Mouse (Mus musculus) forebrain, embryonic 14.5 days (tissue): Measurements from ENCODE around the gene Mxi1. TPM values are rescaled to one million over a fixed set of nuclear protein-coding genes. Genes with fewer than 3 reads are reported as not detected.

Experiments
- ATAC-seq: fragments of 200-750 bp; cut with Nextera tagmentation; 2 replicates; pipeline ENCODE4 v1.8.0; 2017; ENCODE audit warnings: mild to moderate bottlenecking, moderate library complexity
- DNase-seq: peaks from one replicate; pipeline ENCODE4 v3.0.0-alpha.2; 2015; ENCODE audit warnings: low spot score
- H3K27ac ChIP-seq: fragments of 300-500 bp; sonication (generic); 2 replicates; pipeline ENCODE4 v1.5.1; 2014; ENCODE audit warnings: low read depth, mild to moderate bottlenecking, control low read depth, low read length, moderate library complexity
- H3K27me3 ChIP-seq: fragments of 300-500 bp; sonication (generic); replicated peaks from 2 replicates; pipeline ENCODE4 v1.6.1; 2014; ENCODE audit warnings: low read length, control low read depth, mixed read lengths; ENCODE audit not compliant: control insufficient read depth, insufficient read depth
- H3K36me3 ChIP-seq: fragments of 300-500 bp; sonication (generic); 2 replicates; pipeline ENCODE4 v1.6.1; 2014; ENCODE audit warnings: low read length, control low read depth; ENCODE audit not compliant: control insufficient read depth, insufficient read depth
- H3K4me1 ChIP-seq: fragments of 300-500 bp; sonication (generic); 2 replicates; pipeline ENCODE4 v1.6.1; 2014; ENCODE audit warnings: antibody characterized with exemption, low read length, control low read depth; ENCODE audit not compliant: control insufficient read depth, insufficient read depth
- H3K4me2 ChIP-seq: fragments of 300-500 bp; sonication (generic); 2 replicates; pipeline ENCODE4 v1.6.1; 2014; ENCODE audit warnings: mild to moderate bottlenecking, control low read depth, low read length
- H3K4me3 ChIP-seq: fragments of 300-500 bp; sonication (generic); 2 replicates; pipeline ENCODE4 v1.5.1; 2014; ENCODE audit warnings: low read depth, low read length, control low read depth
- H3K9ac ChIP-seq: fragments of 300-500 bp; sonication (generic); 2 replicates; pipeline ENCODE4 v1.6.1; 2014; ENCODE audit warnings: mild to moderate bottlenecking, low read length, control low read depth, moderate library complexity
- H3K9me3 ChIP-seq: fragments of 300-500 bp; sonication (generic); replicated peaks from 2 replicates; pipeline ENCODE4 v1.6.1; 2016; ENCODE audit warnings: low read length, control low read depth, mixed read lengths; ENCODE audit not compliant: control insufficient read depth
- WGBS: fragments of 180-500 bp; shearing (Covaris S2); extraction: QIAGEN DNeasy Blood & Tissue Kit; methylation state at CpG from one replicate; pipeline ENCODE4 v1.1.7; 2014; 5-methylcytosine and 5-hydroxymethylcytosine counted together
- polyA plus RNA-seq: library from polyadenylated mRNA; unstranded; fragments of >200 nt; fragmentation: Nextera tagmentation; extraction: Ambion mirVana; gene quantifications from 2 replicates; pipeline ENCODE4 v1.2.1, GENCODE M21; 2014

Mxi1 gene
- polyA plus RNA-seq, 1 experiment from 2014 or later = 27.6 TPM

GRCm38 (mm10) chr19:53423816-53424465 is 113.6 kb downstream of the Mxi1 start:
- Histone ChIP-seq H3K9ac (no peak overlapping the region), H3K27ac (no peak overlapping the region), H3K4me1 (peaks cover 5% of the 10 kb centered on the region; the same call in 1 of the 2 replicates), H3K36me3 (no peaks in the 10 kb centered on the region), H3K4me3 (no peak overlapping the region), H3K9me3 (no peaks in the 10 kb centered on the region), H3K4me2 (no peak overlapping the region), H3K27me3 (no peaks in the 10 kb centered on the region)
- 78% methylated on average over 17 of the region's 17 CpGs for WGBS
- ATAC-seq (no peak), DNase-seq (no peak)

GRCm38 (mm10) chr19:53424629-53425028 is 114.3 kb downstream of the Mxi1 start:
- Histone ChIP-seq H3K4me3 (no peak overlapping the region), H3K4me1 (peaks cover 6% of the 10 kb centered on the region; the same call in 1 of the 2 replicates), H3K9me3 (no peaks in the 10 kb centered on the region), H3K9ac (no peak overlapping the region), H3K36me3 (no peaks in the 10 kb centered on the region), H3K4me2 (no peak overlapping the region), H3K27me3 (no peaks in the 10 kb centered on the region), H3K27ac (no peak overlapping the region)
- 76% methylated on average over 18 of the region's 18 CpGs for WGBS
- no peak for ATAC-seq
- no peak for DNase-seq

Other genes starting within 250 kb of the Mxi1 start
- gene Add3, start 170.1 kb upstream of the Mxi1 start, polyA plus RNA-seq = 25.2 and 32.6 TPM in 2 replicates
- 7.2 TPM in 1 of 2 replicates, not detected in the other for gene Gm10197, start 61.2 kb downstream of the Mxi1 start, polyA plus RNA-seq
- gene Smndc1, start 80.1 kb downstream of the Mxi1 start, polyA plus RNA-seq = 41.5 and 44.5 TPM in 2 replicates
- gene Dusp5, start 218.6 kb downstream of the Mxi1 start, polyA plus RNA-seq = 2.1 and 2.2 TPM in 2 replicates